Mouse (Mus musculus) erythroblast, adult 5-6 weeks (primary cell): ENCODE measurements around the gene Pank1. TPM values are rescaled to one million over a fixed set of nuclear protein-coding genes. Genes with fewer than 3 reads are reported as not detected.

Experiments
- ATAC-seq: replicated peaks from 2 replicates; pipeline ENCODE4 v1.8.0; 2016; ENCODE audit warnings: moderate number of reproducible peaks, mild to moderate bottlenecking, moderate TSS enrichment, inconsistent platforms; ENCODE audit not compliant: poor library complexity, low FRiP score, severe bottlenecking
- total RNA-seq, 2 experiments: library from RNA; stranded (forward) in 1 of 2; stranded (reverse) in 1 of 2; fragments of 150-400 nt in 1 of 2; fragments of 200-764, 138-1000 nt in 1 of 2; gene quantifications; 2 replicates each; pipeline versions ENCODE4 v1.2.3 to v1.2.4; 2015 to 2017; ENCODE audit warnings: low replicate concordance in 2 of 2

Gene Pank1
- total RNA-seq, 2 experiments from 2014 or later = 1.4 to 1.5 TPM

DNA sequence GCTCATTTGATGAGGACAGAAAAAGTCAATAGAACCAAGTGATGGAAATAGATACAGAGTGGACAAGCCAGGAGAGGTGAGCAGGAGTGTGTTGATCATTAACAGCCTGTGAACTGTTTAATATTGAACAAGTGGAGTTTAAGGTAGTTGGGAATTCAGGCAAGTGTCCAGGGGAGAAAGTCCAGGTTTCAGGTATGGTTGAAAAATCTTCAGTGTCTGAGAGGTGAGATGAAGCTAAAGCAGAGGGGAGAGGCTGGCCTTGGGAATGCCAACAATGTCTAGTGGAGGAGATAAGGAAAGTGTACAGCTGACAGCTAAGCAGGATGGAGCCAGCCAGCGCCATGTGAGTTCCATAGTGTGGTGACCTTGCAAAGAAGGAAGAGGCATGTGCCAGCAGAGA is 120.5 kb downstream of the Pank1 start:
- ATAC-seq = no peak

Other genes with a start within 250 kb of the Pank1 start
- 0.84 TPM in 1 of 2 replicates, not detected in the other for gene Ifit1bl2, start 238.7 kb downstream of the Pank1 start, total RNA-seq (2015; ENCODE audit: low replicate concordance)
- 1.5 and 1.7 TPM in 2 replicates for gene Ifit1bl2, start 238.7 kb downstream of the Pank1 start, total RNA-seq (2017; ENCODE audit: low replicate concordance)
- 45.0 and 53.1 TPM in 2 replicates for gene Ifit1, start 238.6 kb downstream of the Pank1 start, total RNA-seq (2015; ENCODE audit: low replicate concordance)
- gene Ifit1, start 238.6 kb downstream of the Pank1 start, total RNA-seq (2017; ENCODE audit: low replicate concordance) = 46.1 TPM in 2 replicates
- not detected in 2 replicates for gene Slc16a12, start 132.2 kb downstream of the Pank1 start, total RNA-seq (2015; ENCODE audit: low replicate concordance)
- not detected in 2 replicates for gene Slc16a12, start 132.2 kb downstream of the Pank1 start, total RNA-seq (2017; ENCODE audit: low replicate concordance)
- gene Kif20b, start 42.9 kb upstream of the Pank1 start, total RNA-seq (2015; ENCODE audit: low replicate concordance) = 27.1 and 28.6 TPM in 2 replicates
- 30.5 and 57.3 TPM in 2 replicates for gene Kif20b, start 42.9 kb upstream of the Pank1 start, total RNA-seq (2017; ENCODE audit: low replicate concordance)